Comparison of ENCODE assay signal across 8 mouse cellular contexts in genomic region chr1:59683926-59684818, GRCm38 (mm10). TPM values are rescaled to one million over a fixed set of nuclear protein-coding genes. Genes with fewer than 3 reads are reported as not detected.
A peak's percentile ranks its signal among the peaks of the same experiment; 100 is the strongest.
DNase-seq lines count a peak whose midpoint lies in the region; ATAC-seq lines count a peak whose summit lies in the region.

No protein-coding gene starts in this region.

- H3K4me1 ChIP-seq in heart, embryonic 13.5 days, result peaks cover 29% of the 10 kb centered on the region
- peaks cover 14% of the 10 kb centered on the region for H3K4me1 ChIP-seq in lung, embryonic 16.5 days (replicated peaks; ENCODE audit: control insufficient read depth, insufficient read depth, low read length)

- peak; percentile 35 for DNase-seq in A20 (ENCODE audit: low read depth, low spot score)
- DNase-seq in kidney, postnatal 25 days, result peak; percentile 25 to 54
- DNase-seq in right cerebral cortex, postnatal 4 days, result peak; percentile 15

- H3K4me3 ChIP-seq in heart, embryonic 13.5 days, result peak overlapping the region; percentile 91
- H3K4me3 ChIP-seq in lung, embryonic 16.5 days (ENCODE audit: low read length), result peak overlapping the region; percentile 78

- peak; percentile 19 for ATAC-seq in CD4-positive, CD25-positive, alpha-beta regulatory T cell, adult 4 months
- peak; percentile 28 for ATAC-seq in common myeloid progenitor, adult 5-6 weeks (replicated peaks; ENCODE audit: low read depth, poor library complexity, severe bottlenecking)
- no peak for ATAC-seq in heart, embryonic 13.5 days (ENCODE audit: extremely low read depth, insufficient number of reproducible peaks, low FRiP score, low TSS enrichment)
- peak; percentile 39; the same call in 1 of the 2 replicates for ATAC-seq in lung, embryonic 16.5 days (ENCODE audit: low read depth)
- no peak for ATAC-seq in monocyte, adult 5-6 weeks (replicated peaks; ENCODE audit: insufficient number of reproducible peaks, low FRiP score, low TSS enrichment, poor library complexity, severe bottlenecking)

- no peaks in the 10 kb centered on the region for H3K9me3 ChIP-seq in heart, embryonic 13.5 days
- no peaks in the 10 kb centered on the region for H3K9me3 ChIP-seq in lung, embryonic 16.5 days (ENCODE audit: control insufficient read depth, low read length)

- H3K9ac ChIP-seq in heart, embryonic 13.5 days, result peak overlapping the region; percentile 80
- peak overlapping the region; percentile 68 for H3K9ac ChIP-seq in lung, embryonic 16.5 days (ENCODE audit: low read length)

- H3K4me2 ChIP-seq in heart, embryonic 13.5 days, result peak overlapping the region; percentile 94
- H3K4me2 ChIP-seq in lung, embryonic 16.5 days (ENCODE audit: low read depth, low read length), result peak overlapping the region; percentile 83

- peaks cover 16% of the 10 kb centered on the region; the same call in 1 of the 2 replicates for H3K27me3 ChIP-seq in heart, embryonic 13.5 days (replicated peaks)
- H3K27me3 ChIP-seq in lung, embryonic 16.5 days (ENCODE audit: control insufficient read depth, insufficient read depth, low read depth, low read length), result no peaks in the 10 kb centered on the region; the same call in 1 of the 2 replicates

- H3K27ac ChIP-seq in heart, embryonic 13.5 days (replicated peaks), result peak overlapping the region; percentile 83
- peak overlapping the region; percentile 82; the same call in 1 of the 2 replicates for H3K27ac ChIP-seq in lung, embryonic 16.5 days (ENCODE audit: low read length)

- WGBS in heart, embryonic 13.5 days, result 7% methylated on average over 11 of the region's 11 CpGs
- WGBS in lung, embryonic 16.5 days, result 7% methylated on average over 11 of the region's 11 CpGs

- H3K36me3 ChIP-seq in heart, embryonic 13.5 days, result peaks cover 5% of the 10 kb centered on the region; the same call in 1 of the 2 replicates
- no peaks in the 10 kb centered on the region for H3K36me3 ChIP-seq in lung, embryonic 16.5 days (ENCODE audit: control insufficient read depth, insufficient read depth, low read length)

RNA-seq across cellular contexts. Expression of gene Nop58, which starts 0.6 kb away (rescaled TPM):
- polyA plus RNA-seq in CD4-positive, CD25-positive, alpha-beta regulatory T cell, adult 4 months (2017; shearing (Covaris generic)), result 100 to 1,000 TPM; 181 to 197 TPM
- total RNA-seq in common myeloid progenitor, adult 5-6 weeks (2017), result 2,005 and 2,043 TPM in 2 replicates
- 157 and 158 TPM in 2 replicates for polyA plus RNA-seq in heart, embryonic 13.5 days (2015; fragmentation: Nextera tagmentation; extraction: Ambion mirVana)
- polyA plus RNA-seq in lung, embryonic 16.5 days (2015; fragmentation: Nextera tagmentation; extraction: Ambion mirVana), result 188 and 207 TPM in 2 replicates
- total RNA-seq in monocyte, adult 5-6 weeks (2017), result 252 to 325 TPM (median 279 TPM) in 3 replicates

RNA-seq across cellular contexts. Expression of gene Sumo1, which starts 13.5 kb away (rescaled TPM):
- polyA plus RNA-seq in CD4-positive, CD25-positive, alpha-beta regulatory T cell, adult 4 months (2017; shearing (Covaris generic)), result 100 to 1,000 TPM; 471 to 552 TPM
- total RNA-seq in common myeloid progenitor, adult 5-6 weeks (2017), result 170 and 176 TPM in 2 replicates
- 223 and 245 TPM in 2 replicates for polyA plus RNA-seq in heart, embryonic 13.5 days (2015; fragmentation: Nextera tagmentation; extraction: Ambion mirVana)
- polyA plus RNA-seq in lung, embryonic 16.5 days (2015; fragmentation: Nextera tagmentation; extraction: Ambion mirVana), result 366 and 371 TPM in 2 replicates
- total RNA-seq in monocyte, adult 5-6 weeks (2017), result 166 to 204 TPM (median 186 TPM) in 3 replicates

Comparison
In these comparisons a context has a peak if more than half of its experiments do, and no peak if none do; other contexts are left out.
1. ATAC-seq: peak in CD4-positive, CD25-positive, alpha-beta regulatory T cell, adult 4 months (single experiment), common myeloid progenitor, adult 5-6 weeks (single experiment) and lung, embryonic 16.5 days (single experiment); none in heart, embryonic 13.5 days (single experiment) and monocyte, adult 5-6 weeks (single experiment).
2. Peak in every context shown above with its lines, with median percentiles within 50 percentile points of each other: DNase-seq.